ENCODE assay signal across 21 mouse cellular contexts in genomic region chr15:10933930-10934329, GRCm38 (mm10). TPM values are rescaled to one million over a fixed set of nuclear protein-coding genes. Genes with fewer than 3 reads are reported as not detected.
"Had no signal": no experiment of that assay in that cellular context is flagged by ENCODE, and none has a peak within 500 bp of the region (broad histone marks: within the 10 kb centered on the region; RNA-seq: fewer than 3 reads in every experiment).

No protein-coding gene starts in this region.

- H3K27me3 ChIP-seq: midbrain, embryonic 12.5 days; neural tube, embryonic 12.5 days; stomach, embryonic 15.5 days had no signal

- H3K27ac ChIP-seq: liver, embryonic 14.5 days; midbrain, embryonic 10.5 days; midbrain, embryonic 12.5 days; neural tube, embryonic 12.5 days; stomach, embryonic 15.5 days; stomach, postnatal 0 days had no signal

- H3K4me3 ChIP-seq: midbrain, embryonic 10.5 days; midbrain, embryonic 12.5 days; neural tube, embryonic 12.5 days; stomach, embryonic 15.5 days had no signal

- H3K4me1 ChIP-seq: midbrain, embryonic 10.5 days; midbrain, embryonic 12.5 days; neural tube, embryonic 12.5 days; stomach, embryonic 15.5 days had no signal

- DNase-seq: lung, adult 18-20 months; lung, embryonic 14.5 days; lung, postnatal 10 days; lung, postnatal 4 days; midbrain, embryonic 14.5 days; retina, postnatal 1 day; right cerebral cortex, adult 18-20 months; right cerebral cortex, postnatal 25 days; right cerebral cortex, postnatal 4 days; spleen, adult 18-20 months; thymus, adult 2 months; thymus, postnatal 25 days; thymus, postnatal 4 days had no signal

- H3K9ac ChIP-seq: liver, embryonic 14.5 days; lung, embryonic 14.5 days; midbrain, embryonic 12.5 days; neural tube, embryonic 12.5 days; stomach, embryonic 15.5 days had no signal

- H3K4me2 ChIP-seq: lung, embryonic 14.5 days; midbrain, embryonic 12.5 days; neural tube, embryonic 12.5 days; stomach, embryonic 15.5 days had no signal

- H3K9me3 ChIP-seq: midbrain, embryonic 10.5 days; midbrain, embryonic 12.5 days; neural tube, embryonic 12.5 days; stomach, embryonic 15.5 days had no signal

- H3K36me3 ChIP-seq: midbrain, embryonic 10.5 days; midbrain, embryonic 12.5 days; neural tube, embryonic 12.5 days; stomach, embryonic 15.5 days had no signal

RNA-seq across cellular contexts. Expression of gene C1qtnf3, which starts 18.2 kb away (rescaled TPM):
- total RNA-seq: megakaryocyte-erythroid progenitor cell, adult 5-6 weeks; monocyte, adult 5-6 weeks had no signal

RNA-seq across cellular contexts. Expression of gene Amacr, which starts 47.6 kb away (rescaled TPM):
- total RNA-seq: monocyte, adult 5-6 weeks had no signal
